Mouse (Mus musculus) embryonic facial prominence, embryonic 12.5 days (tissue): Measurements from ENCODE around the gene Hpse. TPM values are rescaled to one million over a fixed set of nuclear protein-coding genes. Genes with fewer than 3 reads are reported as not detected.

Experiments used
- ATAC-seq: fragments of 200-750 bp; cut with Nextera tagmentation; 2 replicates; pipeline ENCODE4 v1.8.0; 2017; ENCODE audit not compliant: insufficient number of reproducible peaks, insufficient read depth, low FRiP score, low TSS enrichment
- H3K27ac ChIP-seq: fragments of 300-500 bp; sonication (generic); 2 replicates; pipeline ENCODE4 v1.5.1; 2016; ENCODE audit warnings: mild to moderate bottlenecking
- H3K27me3 ChIP-seq: fragments of 300-500 bp; sonication (generic); 2 replicates; pipeline ENCODE4 v1.6.1; 2016; ENCODE audit warnings: mild to moderate bottlenecking, moderate library complexity
- H3K36me3 ChIP-seq: fragments of 300-500 bp; sonication (generic); 2 replicates; pipeline ENCODE4 v1.6.1; 2016; ENCODE audit warnings: mild to moderate bottlenecking
- H3K4me1 ChIP-seq: fragments of 300-500 bp; sonication (generic); 2 replicates; pipeline ENCODE4 v1.6.1; 2016
- H3K4me2 ChIP-seq: fragments of 300-500 bp; sonication (generic); replicated peaks from 2 replicates; pipeline ENCODE4 v1.6.1; 2016; ENCODE audit warnings: mild to moderate bottlenecking, moderate library complexity
- H3K4me3 ChIP-seq: fragments of 300-500 bp; sonication (generic); 2 replicates; pipeline ENCODE4 v1.5.1; 2016; ENCODE audit warnings: mild to moderate bottlenecking
- H3K9ac ChIP-seq: fragments of 300-500 bp; sonication (generic); 2 replicates; pipeline ENCODE4 v1.6.1; 2016; ENCODE audit warnings: mild to moderate bottlenecking, moderate library complexity
- H3K9me3 ChIP-seq: fragments of 300-500 bp; sonication (generic); 2 replicates; pipeline ENCODE4 v1.6.1; 2016; ENCODE audit warnings: mild to moderate bottlenecking, moderate library complexity
- WGBS: fragments of 180-500 bp; shearing (Covaris S2); methylation state at CpG from one replicate; pipeline ENCODE4 v1.1.7; 2016; 5-methylcytosine and 5-hydroxymethylcytosine counted together
- polyA plus RNA-seq: library from polyadenylated mRNA; unstranded; fragments of >200 nt; fragmentation: Nextera tagmentation; extraction: Ambion mirVana; gene quantifications from 2 replicates; pipeline ENCODE4 v1.2.1, GENCODE M21; 2016

Gene Hpse
- polyA plus RNA-seq, 1 experiment from 2014 or later = 3.1 TPM

DNA sequence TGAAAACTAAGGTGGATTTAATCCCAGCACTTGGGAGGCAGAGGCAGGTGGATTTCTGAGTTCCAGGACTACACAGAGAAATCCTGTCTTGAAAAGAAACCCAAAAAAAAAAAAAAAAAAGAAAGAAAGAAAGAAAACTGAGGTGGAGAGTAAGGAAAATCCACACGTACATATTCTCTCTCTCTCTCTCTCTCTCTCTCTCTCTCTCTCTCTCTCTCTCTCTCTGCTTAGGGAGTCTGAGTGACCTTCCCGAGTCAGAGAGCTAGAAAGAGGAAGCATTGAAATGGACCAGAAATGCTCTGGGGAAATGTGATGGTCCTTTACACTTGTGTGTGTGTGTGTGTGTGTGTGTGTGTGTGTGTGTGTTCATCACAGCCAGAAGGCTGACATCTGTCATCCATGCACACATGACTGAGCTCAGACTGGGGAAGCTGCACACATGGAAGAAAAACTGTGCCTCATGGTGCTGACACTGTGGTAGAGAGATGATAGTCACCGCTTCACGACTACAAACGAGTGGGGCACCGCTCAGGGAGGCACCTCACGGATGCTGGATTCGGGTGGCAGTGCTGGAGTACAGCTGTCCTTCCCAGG, 84.5 kb downstream of the Hpse start:
- H3K27me3 ChIP-seq = no peaks in the 10 kb centered on the region
- no peak overlapping the region for H3K27ac ChIP-seq
- H3K9me3 ChIP-seq = no peaks in the 10 kb centered on the region
- H3K4me3 ChIP-seq = no peak overlapping the region
- WGBS = 84% methylated on average over 8 of the region's 8 CpGs
- no peak overlapping the region for H3K9ac ChIP-seq
- ATAC-seq = no peak
- no peaks in the 10 kb centered on the region for H3K36me3 ChIP-seq
- H3K4me2 ChIP-seq = no peak overlapping the region
- H3K4me1 ChIP-seq = no peaks in the 10 kb centered on the region; the same call in 1 of the 2 replicates

- Histone ChIP-seq H3K36me3 (no peaks in the 10 kb centered on the region), H3K9ac (no peak overlapping the region), H3K9me3 (no peaks in the 10 kb centered on the region), H3K4me1 (no peaks in the 10 kb centered on the region; the same call in 1 of the 2 replicates), H3K4me3 (no peak overlapping the region), H3K27ac (no peak overlapping the region), H3K27me3 (no peaks in the 10 kb centered on the region), H3K4me2 (no peak overlapping the region)
- 74% methylated on average over 8 of the region's 8 CpGs for WGBS
- no peak for ATAC-seq
These were observed 86.9 kb downstream of the Hpse start for GRCm38 (mm10) chr5:100632540-100633129.

Other genes starting within 250 kb of the Hpse start
- 13.3 and 13.6 TPM in 2 replicates for gene Lin54, start 219.1 kb downstream of the Hpse start, polyA plus RNA-seq
- gene Cops4, start 201.4 kb downstream of the Hpse start, polyA plus RNA-seq = 206 and 210 TPM in 2 replicates
- gene Plac8, start 147.5 kb downstream of the Hpse start, polyA plus RNA-seq = 3.4 and 3.6 TPM in 2 replicates
- 57.8 and 59.8 TPM in 2 replicates for gene Coq2, start 44.6 kb downstream of the Hpse start, polyA plus RNA-seq
- gene Helq, start 78.9 kb upstream of the Hpse start, polyA plus RNA-seq = 23.6 and 25.4 TPM in 2 replicates
- gene Mrps18c, start 78.9 kb upstream of the Hpse start, polyA plus RNA-seq = 173 and 186 TPM in 2 replicates
- gene Abraxas1, start 101.2 kb upstream of the Hpse start, polyA plus RNA-seq = 33.8 and 38.2 TPM in 2 replicates
- 0.84 and 0.89 TPM in 2 replicates for gene Gpat3, start 126.0 kb upstream of the Hpse start, polyA plus RNA-seq